Mouse (Mus musculus): ENCODE results near the gene Sec14l2. TPM values are rescaled to one million over a fixed set of nuclear protein-coding genes. Genes with fewer than 3 reads are reported as not detected.

Sec14l2 gene
- total and polyA plus RNA-seq, 3 experiments: 15.5 to 40.1 TPM; not detected in 1

- H3K9ac ChIP-seq (ENCODE audit: control insufficient read depth, low read depth, low read length, poor library complexity, severe bottlenecking): no peak overlapping the region
- no peaks in the 10 kb centered on the region for H3K4me1 ChIP-seq (ENCODE audit: control insufficient read depth in 1 of 2, insufficient read depth in 2 of 2, low read length in 2 of 2)
- H3K27ac ChIP-seq (ENCODE audit: control insufficient read depth, low read depth, low read length): no peak overlapping the region
- no peaks in the 10 kb centered on the region for H3K36me3 ChIP-seq (ENCODE audit: control insufficient read depth in 1 of 2, insufficient read depth in 2 of 2, low read length in 2 of 2)
- TF ChIP-seq RAD21 (IDR thresholded peaks at IDR 0.05; ENCODE audit: low read depth, low read length) (peak; percentile 79), CTCF (IDR thresholded peaks at IDR 0.05 in 2 of 3, conservative IDR thresholded peaks at IDR 0.05 in 1 of 3; ENCODE audit: control insufficient read depth in 1 of 3, insufficient read depth in 1 of 3, low read depth in 2 of 3, low read length in 3 of 3, poor library complexity in 1 of 3, severe bottlenecking in 1 of 3) (peak; percentile 94 to 98 (median 97)), ZC3H11A (IDR thresholded peaks at IDR 0.05; ENCODE audit: low read depth, low read length) (peak; percentile 48; the same call in 1 of the 2 replicates), USF2 (IDR thresholded peaks at IDR 0.05; ENCODE audit: borderline replicate concordance in 1 of 2, insufficient read depth in 1 of 2, low read depth in 1 of 2, low read length in 2 of 2) (no peak), HCFC1 (IDR thresholded peaks at IDR 0.05; ENCODE audit: low read depth, low read length) (no peak), ELF1 (IDR thresholded peaks at IDR 0.05; ENCODE audit: low read depth, low read length) (peak; percentile 75), JUND (IDR thresholded peaks at IDR 0.05; ENCODE audit: low read depth, low read length) (no peak), SMC3 (IDR thresholded peaks at IDR 0.05; ENCODE audit: low read depth, low read length) (peak; percentile 92)
- H3K27me3 ChIP-seq (ENCODE audit: control insufficient read depth in 1 of 2, insufficient read depth in 2 of 2, low read length in 2 of 2): no peaks in the 10 kb centered on the region
- no peak overlapping the region for H3K4me3 ChIP-seq (ENCODE audit: control insufficient read depth in 1 of 2, insufficient read depth in 1 of 2, low read depth in 2 of 2, low read length in 2 of 2)
- no peaks in the 10 kb centered on the region for H3K79me2 ChIP-seq (ENCODE audit: control insufficient read depth, insufficient read depth, low read length, poor library complexity)
- DNase-seq (ENCODE audit: low read depth, low spot score): peak; percentile 88
- H3K9me3 ChIP-seq (replicated peaks; ENCODE audit: insufficient read depth, low read length): no peaks in the 10 kb centered on the region
Observed at GRCm38 (mm10) chr11:4080219-4080618, 43.0 kb downstream of the Sec14l2 start.

GRCm38 (mm10) chr11:4078267-4078933 lies 44.8 kb downstream of the Sec14l2 start:
- Histone ChIP-seq H3K27me3 (ENCODE audit: control insufficient read depth in 1 of 2, insufficient read depth in 2 of 2, low read length in 2 of 2) (peaks cover 0 to 2% of the 10 kb centered on the region in 2 experiments; a peak in 1 of 4 replicates), H3K36me3 (ENCODE audit: control insufficient read depth in 1 of 2, insufficient read depth in 2 of 2, low read length in 2 of 2) (no peaks in the 10 kb centered on the region), H3K4me3 (ENCODE audit: control insufficient read depth in 1 of 2, insufficient read depth in 1 of 2, low read depth in 2 of 2, low read length in 2 of 2) (no peak overlapping the region), H3K4me1 (ENCODE audit: control insufficient read depth in 1 of 2, insufficient read depth in 2 of 2, low read length in 2 of 2) (no peaks in the 10 kb centered on the region), H3K9ac (ENCODE audit: control insufficient read depth, low read depth, low read length, poor library complexity, severe bottlenecking) (no peak overlapping the region), H3K27ac (ENCODE audit: control insufficient read depth, low read depth, low read length) (no peak overlapping the region), H3K79me2 (ENCODE audit: control insufficient read depth, insufficient read depth, low read length, poor library complexity) (no peaks in the 10 kb centered on the region), H3K9me3 (replicated peaks; ENCODE audit: insufficient read depth, low read length) (no peaks in the 10 kb centered on the region)
- TF ChIP-seq POLR2AphosphoS5 (IDR thresholded peaks at IDR 0.05; ENCODE audit: borderline replicate concordance, low read depth, low read length): no peak
- no peak for TF ChIP-seq ZC3H11A (IDR thresholded peaks at IDR 0.05; ENCODE audit: low read depth, low read length)
- no peak for TF ChIP-seq MEF2A (IDR thresholded peaks at IDR 0.05; ENCODE audit: extremely low read depth, insufficient replicate concordance, low read depth, low read length, poor library complexity, severe bottlenecking)
- no peak for TF ChIP-seq NRF1 (IDR thresholded peaks at IDR 0.05; ENCODE audit: insufficient read depth, low read depth, low read length, poor library complexity, severe bottlenecking)
- TF ChIP-seq CHD2 (IDR thresholded peaks at IDR 0.05; ENCODE audit: low read length): no peak
- TF ChIP-seq CHD1 (IDR thresholded peaks at IDR 0.05; ENCODE audit: low read depth, low read length): no peak
- TF ChIP-seq ZNF384 (IDR thresholded peaks at IDR 0.05; ENCODE audit: low read depth, low read length): no peak
- no peak for TF ChIP-seq UBTF (IDR thresholded peaks at IDR 0.05; ENCODE audit: borderline replicate concordance, insufficient read depth, low read depth, low read length)
- no peak for TF ChIP-seq ELF1 (IDR thresholded peaks at IDR 0.05; ENCODE audit: low read depth, low read length)
- TF ChIP-seq TAL1 (IDR thresholded peaks at IDR 0.05; ENCODE audit: low read length): no peak
- no peak for TF ChIP-seq GATA1 (IDR thresholded peaks at IDR 0.05; ENCODE audit: low read depth, low read length)
- TF ChIP-seq MAZ (IDR thresholded peaks at IDR 0.05; ENCODE audit: low read depth, low read length): no peak
- TF ChIP-seq NELFE (IDR thresholded peaks at IDR 0.05; ENCODE audit: low read depth, low read length): no peak
- no peak for TF ChIP-seq RCOR1 (IDR thresholded peaks at IDR 0.05; ENCODE audit: low read depth, low read length)
- TF ChIP-seq USF2 (IDR thresholded peaks at IDR 0.05; ENCODE audit: borderline replicate concordance in 1 of 2, insufficient read depth in 1 of 2, low read depth in 1 of 2, low read length in 2 of 2): no peak
- no peak for TF ChIP-seq MAX (IDR thresholded peaks at IDR 0.05; ENCODE audit: low read length)
- no peak for TF ChIP-seq E2F4 (IDR thresholded peaks at IDR 0.05; ENCODE audit: borderline replicate concordance, low read depth, low read length)
- TF ChIP-seq ZKSCAN1 (IDR thresholded peaks at IDR 0.05; ENCODE audit: low read depth, low read length): no peak
- TF ChIP-seq TCF12 (IDR thresholded peaks at IDR 0.05; ENCODE audit: low read depth, low read length): no peak
- DNase-seq (ENCODE audit: low read depth, low spot score): no peak
